Mouse (Mus musculus): ENCODE measurements around the gene Rrp15.

GRCm38 (mm10) chr1:186748724-186749653 is at the start of gene Rrp15:
- TF ChIP-seq EP300 (optimal IDR thresholded peaks at IDR 0.05), result no peak
- TF ChIP-seq CTCF (IDR thresholded peaks at IDR 0.05; ENCODE audit: low read depth), result peak; percentile 13; the same call in 1 of the 2 replicates
